Mouse (Mus musculus): ENCODE results near the gene Gpr61.

Gene Gpr61

GRCm38 (mm10) chr3:108131216-108131615, 23.5 kb downstream of the Gpr61 start:
- no peak for DNase-seq (ENCODE audit: low read depth, low spot score)

GRCm38 (mm10) chr3:108129804-108130203, 24.9 kb downstream of the Gpr61 start:
- DNase-seq (ENCODE audit: low read depth, low spot score) = no peak

- DNase-seq (ENCODE audit: low read depth, low spot score) = no peak
These were observed 25.3 kb downstream of the Gpr61 start for GRCm38 (mm10) chr3:108129367-108129766.

DNA sequence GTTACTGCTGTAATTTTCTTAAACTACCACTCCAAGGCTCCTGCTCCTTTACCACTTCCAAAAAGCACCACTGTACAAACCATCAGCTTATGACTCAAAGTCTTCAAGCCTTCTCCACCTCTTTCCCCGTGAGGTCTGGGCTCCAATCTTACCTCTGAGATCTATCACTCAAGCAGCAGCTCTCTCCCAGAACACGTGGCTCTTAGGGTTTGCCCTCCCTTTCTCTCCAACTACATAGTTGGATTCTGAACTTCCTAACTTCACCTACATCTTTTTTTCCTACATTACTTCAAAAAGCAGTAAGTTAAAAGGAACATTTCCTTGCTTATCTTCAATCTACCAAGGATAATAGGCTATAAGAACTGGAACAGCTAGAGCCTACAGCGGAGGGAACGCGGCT, 26.2 kb downstream of the Gpr61 start:
- no peak for DNase-seq (ENCODE audit: low read depth, low spot score)

DNA sequence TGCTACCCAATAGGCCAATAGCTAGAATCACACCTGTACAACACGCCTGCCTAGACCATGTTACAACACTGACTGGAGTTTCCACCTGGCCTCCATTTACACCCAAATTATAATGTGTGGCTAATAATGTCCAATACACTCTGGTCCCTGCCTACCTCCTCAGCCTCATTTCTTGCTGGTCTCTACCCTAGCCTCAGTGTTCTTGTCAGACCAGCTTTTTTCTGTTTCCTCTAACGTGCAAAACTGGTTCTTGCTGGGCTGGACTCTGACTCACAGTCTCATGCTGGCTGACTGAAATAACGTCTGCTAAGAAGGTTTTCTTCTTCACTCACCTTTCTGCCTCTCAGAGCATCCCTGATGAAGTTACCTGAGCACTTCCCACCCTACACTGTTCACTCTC, 28.4 kb downstream of the Gpr61 start:
- no peak for DNase-seq (ENCODE audit: low read depth, low spot score)

GRCm38 (mm10) chr3:108124131-108124530, 30.6 kb downstream of the Gpr61 start:
- no peak for DNase-seq (ENCODE audit: low read depth, low spot score)

- no peak for DNase-seq (ENCODE audit: low read depth, low spot score)
These were observed 31.4 kb downstream of the Gpr61 start for GRCm38 (mm10) chr3:108123242-108123641.

DNA sequence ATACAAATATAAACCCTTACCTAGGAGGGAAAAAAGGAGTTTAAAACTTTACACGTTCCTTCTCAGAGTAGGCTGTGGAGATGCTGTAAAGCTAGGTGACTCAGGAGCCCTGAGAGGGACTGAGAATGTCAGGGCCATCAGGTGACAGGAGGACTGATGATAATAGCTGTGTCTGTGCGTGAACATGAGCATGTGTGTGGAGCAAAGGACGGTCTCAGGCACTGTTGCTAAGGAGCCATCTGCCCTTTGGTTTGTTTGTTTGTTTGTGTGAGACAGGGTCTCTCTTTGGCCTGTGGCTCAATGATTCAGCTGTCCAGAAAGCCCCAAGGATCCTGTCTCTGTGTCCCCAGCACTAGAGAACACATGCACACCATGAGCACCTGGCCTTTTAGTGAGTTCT, 33.6 kb downstream of the Gpr61 start:
- no peak for DNase-seq (ENCODE audit: low read depth, low spot score)

DNA sequence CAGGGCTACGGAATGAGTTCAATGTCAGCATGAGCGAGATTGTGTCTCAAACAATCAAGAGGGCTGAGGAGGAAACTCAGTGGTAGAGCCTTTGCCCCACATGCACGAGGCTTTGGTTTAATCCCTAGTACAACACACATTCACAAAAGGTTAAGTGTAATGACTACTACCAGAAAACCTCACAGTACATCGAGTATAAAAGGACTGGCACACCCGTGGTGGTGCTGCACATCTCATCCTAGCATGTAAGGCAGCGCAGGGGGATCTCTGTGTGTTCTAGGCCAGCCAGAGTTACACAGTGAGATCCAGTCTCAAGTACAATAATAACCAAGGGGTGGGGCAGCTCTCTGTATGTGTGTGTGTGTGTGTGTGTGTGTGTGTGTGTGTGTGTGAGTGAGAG, 37.2 kb downstream of the Gpr61 start:
- no peak for DNase-seq (ENCODE audit: low read depth, low spot score)

DNA sequence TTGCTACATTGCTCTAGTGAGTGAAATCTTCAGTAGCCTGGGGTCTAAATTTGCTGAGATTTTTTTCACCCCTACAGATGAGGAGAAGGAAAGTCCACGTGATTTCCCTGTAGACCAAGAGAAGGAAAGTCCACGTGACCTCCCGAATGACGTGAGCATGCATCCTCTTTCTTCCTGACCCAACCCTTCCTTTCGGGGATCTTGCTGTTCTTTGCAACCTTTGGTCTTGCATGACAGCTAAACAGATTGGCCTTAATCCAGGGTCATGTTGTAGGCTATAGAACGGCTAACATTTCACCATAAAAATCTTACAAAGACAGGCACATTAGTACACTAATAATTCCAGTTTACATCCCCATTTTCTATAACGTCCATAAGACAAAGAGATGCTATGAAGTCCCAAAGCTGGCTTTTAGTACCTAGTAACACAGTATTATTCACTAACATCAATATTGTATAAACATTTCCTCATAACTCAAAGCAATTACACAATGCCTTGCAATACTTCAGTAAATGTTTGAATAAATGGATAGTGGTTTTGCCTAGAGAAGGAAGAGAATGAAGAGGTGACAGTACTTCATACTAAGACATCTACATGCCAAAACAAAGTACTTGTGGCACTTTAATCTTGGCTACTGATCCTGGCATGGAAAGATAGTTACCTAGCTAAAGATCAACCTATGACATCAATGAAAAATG, 40.9 kb downstream of the Gpr61 start:
- no peak for DNase-seq (ENCODE audit: low read depth, low spot score)

GRCm38 (mm10) chr3:108112666-108113065, 42.0 kb downstream of the Gpr61 start:
- DNase-seq (ENCODE audit: low read depth, low spot score) = no peak

- DNase-seq (ENCODE audit: low read depth, low spot score) = no peak
These were observed 42.4 kb downstream of the Gpr61 start for GRCm38 (mm10) chr3:108112246-108112645.

GRCm38 (mm10) chr3:108111320-108111719, 43.4 kb downstream of the Gpr61 start:
- DNase-seq (ENCODE audit: low read depth, low spot score) = no peak

DNA sequence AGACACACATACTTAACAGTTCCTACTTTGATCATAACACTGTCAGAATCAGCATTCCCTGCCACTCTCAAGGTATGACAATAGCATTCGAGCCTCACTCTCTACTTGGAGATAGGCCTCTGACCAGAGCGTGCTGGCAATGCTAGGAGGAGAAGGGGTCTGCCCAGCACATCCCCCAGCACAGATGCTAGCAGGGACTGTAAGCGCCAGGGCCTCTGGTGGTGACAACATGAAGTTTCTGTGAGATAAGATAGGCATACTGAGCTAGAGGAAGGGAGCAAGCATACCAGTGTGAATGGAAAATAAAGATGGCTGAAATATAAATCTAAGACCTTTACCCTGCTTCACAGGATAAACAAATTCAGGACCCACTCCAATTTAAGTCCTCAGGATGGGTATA, 49.4 kb downstream of the Gpr61 start:
- DNase-seq (ENCODE audit: low read depth, low spot score) = no peak

DNA sequence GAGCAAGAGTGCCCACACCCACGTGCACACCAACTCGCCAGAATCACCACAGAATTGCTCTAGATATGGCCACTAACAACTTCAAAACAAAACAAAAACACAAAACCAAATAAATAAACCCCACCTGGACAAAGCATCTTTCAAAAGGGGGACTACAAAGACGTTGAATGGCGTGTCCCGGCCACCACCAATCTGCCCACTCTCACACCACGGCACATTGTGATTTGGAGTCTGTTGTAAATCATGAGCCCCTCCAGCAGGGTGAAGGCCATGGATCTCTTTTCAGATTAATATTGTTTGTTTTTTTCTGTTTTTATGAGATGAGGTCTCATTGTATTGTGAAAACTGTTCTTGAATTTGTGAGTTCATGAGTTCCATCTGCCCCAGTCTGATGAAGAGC, 52.6 kb downstream of the Gpr61 start:
- no peak for DNase-seq (ENCODE audit: low read depth, low spot score)

DNA sequence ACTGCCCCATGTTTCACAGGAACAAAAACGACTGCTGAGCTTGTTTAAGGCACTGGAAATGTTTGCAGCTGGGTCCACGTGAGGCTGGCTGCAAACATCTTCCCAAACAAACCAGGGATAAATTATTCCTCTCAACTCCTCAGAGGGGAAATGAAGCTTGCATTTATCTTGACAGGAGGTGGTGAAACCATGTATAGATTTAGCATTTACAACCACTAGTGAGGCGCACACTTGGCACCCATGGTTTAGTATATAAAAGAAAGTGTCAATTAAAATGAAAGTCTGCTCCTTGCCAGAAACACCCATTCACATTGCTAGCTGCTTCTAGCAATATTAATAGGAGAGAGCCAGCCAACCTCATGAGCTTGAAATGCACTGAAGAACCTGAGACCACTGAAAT, 53.1 kb downstream of the Gpr61 start:
- DNase-seq (ENCODE audit: low read depth, low spot score) = no peak

All from c-Kit-negative CD71-positive TER-119-positive erythroid progenitor cells, embryonic 14.5 days (primary cell).